Mouse (Mus musculus): ENCODE data around the gene Gar1. TPM values are rescaled to one million over a fixed set of nuclear protein-coding genes. Genes with fewer than 3 reads are reported as not detected.

The Gar1 gene
- total RNA-seq, 1 experiment from 2014 or later = 54.2 TPM

DNA sequence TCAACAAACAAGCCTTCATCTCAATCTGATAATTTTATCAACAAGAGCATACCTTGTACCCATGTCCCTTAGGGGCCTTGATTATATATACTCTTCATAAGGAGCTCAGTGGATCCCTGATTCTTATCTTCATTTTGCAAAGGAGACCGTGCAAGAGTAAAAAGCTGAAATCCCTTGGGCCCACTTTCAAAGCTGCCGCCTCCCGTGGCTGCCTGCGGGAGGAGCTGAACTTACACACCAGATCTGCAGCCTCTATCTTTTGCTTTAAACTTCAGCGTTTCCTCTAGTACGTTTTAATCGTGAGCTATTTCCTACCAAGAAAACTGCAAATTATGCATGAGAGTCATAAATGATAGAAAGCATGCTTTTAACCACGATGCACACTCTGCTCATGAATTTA is 9.5 kb downstream of the Gar1 start:
- no peak for ATAC-seq (replicated peaks; ENCODE audit: low read depth, poor library complexity, severe bottlenecking)

- ATAC-seq (replicated peaks; ENCODE audit: low read depth, poor library complexity, severe bottlenecking) = no peak
These were observed 10.3 kb downstream of the Gar1 start for GRCm38 (mm10) chr3:129820847-129821246.

DNA sequence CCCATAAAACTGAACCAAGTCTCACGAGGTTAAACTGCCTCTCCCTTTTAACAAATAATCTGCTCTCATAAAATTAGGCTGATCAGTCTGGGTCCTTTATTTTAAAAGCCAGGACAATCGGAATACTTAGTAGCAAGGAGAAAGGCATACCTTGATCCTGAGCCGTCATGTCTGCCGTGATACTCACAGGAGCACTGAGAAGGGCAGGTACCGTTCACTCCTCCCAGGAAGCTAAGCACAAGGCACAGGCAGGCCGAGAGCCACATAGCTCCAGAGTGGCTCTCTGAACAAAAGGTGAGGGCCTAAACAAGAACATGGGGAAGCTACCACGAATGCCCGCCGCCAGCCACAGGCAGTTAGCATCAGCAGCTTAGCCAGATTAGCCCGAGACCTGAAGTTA is 27.4 kb downstream of the Gar1 start, which contains the start of gene Lrit3:
TSS of gene Lrit3 (minus strand) at position 266 of the 400 bp plus-strand sequence.
- no peak for ATAC-seq (replicated peaks; ENCODE audit: low read depth, poor library complexity, severe bottlenecking)

DNA sequence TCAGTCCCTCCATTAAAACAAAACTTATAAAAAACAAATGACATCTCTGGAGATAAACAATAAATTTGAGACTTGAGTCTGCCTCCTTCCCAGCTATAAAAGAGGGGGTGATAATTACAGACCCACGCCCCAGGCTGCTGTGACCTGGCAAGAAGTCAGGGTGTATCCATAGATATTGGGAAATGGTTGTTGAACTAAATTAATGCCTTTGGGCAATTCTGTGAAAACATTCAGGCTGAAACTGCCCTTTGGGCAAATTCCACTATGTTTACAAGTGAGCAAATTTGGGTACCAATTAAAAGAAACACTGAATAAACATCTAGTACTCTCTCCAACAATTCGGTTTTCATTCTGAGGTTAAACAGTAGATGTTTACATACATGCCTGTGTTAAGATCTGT is 32.2 kb downstream of the Gar1 start:
- ATAC-seq (replicated peaks; ENCODE audit: low read depth, poor library complexity, severe bottlenecking) = no peak

GRCm38 (mm10) chr3:129798551-129798950 is 32.6 kb downstream of the Gar1 start:
- no peak for ATAC-seq (replicated peaks; ENCODE audit: low read depth, poor library complexity, severe bottlenecking)

DNA sequence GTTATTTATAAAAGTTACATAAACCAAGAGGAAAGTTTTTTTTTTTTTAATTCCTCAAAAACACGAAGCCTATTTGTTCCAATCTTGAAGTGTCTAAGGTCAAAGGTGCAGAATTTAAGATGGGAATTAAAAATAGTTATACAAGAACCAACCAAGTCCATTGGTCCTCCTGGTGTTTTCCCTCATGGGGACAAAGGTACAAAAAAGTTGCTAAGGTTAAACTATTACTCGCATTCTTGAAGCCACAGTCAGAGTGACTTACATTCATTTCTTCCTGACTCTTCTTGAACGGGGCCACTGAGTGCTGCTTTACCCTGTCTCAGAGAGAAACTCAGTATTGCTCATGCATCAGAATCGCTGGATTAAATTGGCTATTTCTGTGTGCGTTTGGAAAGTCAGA is 33.9 kb downstream of the Gar1 start:
- no peak for ATAC-seq (replicated peaks; ENCODE audit: low read depth, poor library complexity, severe bottlenecking)

DNA sequence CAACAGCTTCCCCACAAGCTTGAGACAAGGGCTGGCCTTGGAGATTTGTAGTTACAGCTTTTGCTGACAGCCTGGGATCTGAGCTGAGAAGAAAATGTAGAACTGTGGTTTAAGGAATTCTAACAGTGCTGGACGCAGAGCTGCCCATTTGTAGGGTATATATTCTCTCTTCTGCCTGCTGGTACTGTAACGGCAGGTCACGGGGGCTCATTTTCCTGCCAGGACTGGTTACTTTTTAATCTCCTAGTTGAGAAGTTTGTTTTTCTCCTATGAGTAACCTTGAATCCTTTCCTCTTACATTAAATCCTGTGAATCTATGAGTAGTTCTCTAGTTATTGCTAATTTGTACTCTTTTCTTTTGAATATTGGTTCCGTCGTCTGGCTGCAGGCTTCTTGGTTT is 37.4 kb downstream of the Gar1 start:
- ATAC-seq (replicated peaks; ENCODE audit: low read depth, poor library complexity, severe bottlenecking) = no peak

DNA sequence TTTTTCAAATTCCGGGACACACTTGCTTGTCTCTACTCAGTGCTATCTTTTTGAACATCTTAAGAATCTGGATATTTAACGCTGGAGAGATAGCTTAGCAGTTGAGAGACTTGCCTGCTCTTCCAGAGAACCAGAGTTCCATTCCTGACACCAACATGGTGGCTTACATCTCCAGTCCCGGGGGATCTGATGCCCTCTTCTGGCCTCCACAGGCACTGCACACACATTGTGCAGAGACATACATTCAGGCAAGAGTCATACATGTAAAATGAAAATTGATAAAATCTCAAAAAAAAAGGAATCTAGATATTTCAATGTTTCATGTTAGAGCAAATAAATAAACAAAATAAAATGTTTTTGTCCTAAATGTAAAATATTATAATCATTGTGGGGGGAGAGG is 48.5 kb downstream of the Gar1 start:
- ATAC-seq (replicated peaks; ENCODE audit: low read depth, poor library complexity, severe bottlenecking) = no peak

GRCm38 (mm10) chr3:129781435-129781834 is 49.8 kb downstream of the Gar1 start:
- no peak for ATAC-seq (replicated peaks; ENCODE audit: low read depth, poor library complexity, severe bottlenecking)

Other genes starting within 250 kb of the Gar1 start
- gene Egf, start 76.1 kb downstream of the Gar1 start, total RNA-seq (2017) = 0.82 and 2.7 TPM in 2 replicates
- not detected in 2 replicates for gene Lrit3, start 27.4 kb downstream of the Gar1 start, total RNA-seq (2017)
- 0.73 and 1.5 TPM in 2 replicates for gene Rrh, start 8.8 kb downstream of the Gar1 start, total RNA-seq (2017)
- gene Cfi, start 4.5 kb upstream of the Gar1 start, total RNA-seq (2017) = not detected in 2 replicates
- gene Pla2g12a, start 47.2 kb upstream of the Gar1 start, total RNA-seq (2017) = 40.3 and 48.0 TPM in 2 replicates
- gene Casp6, start 70.0 kb upstream of the Gar1 start, total RNA-seq (2017) = 12.3 and 19.0 TPM in 2 replicates
- 0.78 and 2.8 TPM in 2 replicates for gene Mcub, start 138.8 kb upstream of the Gar1 start, total RNA-seq (2017)
- 20.2 and 48.5 TPM in 2 replicates for gene Sec24b, start 230.2 kb upstream of the Gar1 start, total RNA-seq (2017)

Measured in common myeloid progenitor, adult 5-6 weeks (primary cell).